In genomic region chr13:94037313-94038051, GRCm38 (mm10) we compare ENCODE assay signal across 10 mouse cellular contexts. TPM values are rescaled to one million over a fixed set of nuclear protein-coding genes. Genes with fewer than 3 reads are reported as not detected.
DNase-seq lines count a peak whose midpoint lies in the region; ATAC-seq and TF ChIP-seq lines count a peak whose summit lies in the region.
"Had no signal": no experiment of that assay in that cellular context is flagged by ENCODE, and none has a peak within 500 bp of the region (broad histone marks: within the 10 kb centered on the region; RNA-seq: fewer than 3 reads in every experiment).

No protein-coding gene starts in this region.

- no peaks in the 10 kb centered on the region for H3K36me3 ChIP-seq in lung, embryonic 14.5 days (ENCODE audit: insufficient read depth)
- H3K36me3 ChIP-seq in forebrain, embryonic 15.5 days: no peaks in the 10 kb centered on the region
- H3K36me3 ChIP-seq in hindbrain, embryonic 15.5 days: no peaks in the 10 kb centered on the region

- H3K27me3 ChIP-seq in lung, embryonic 14.5 days (ENCODE audit: insufficient read depth, low read length): no peaks in the 10 kb centered on the region
- no peaks in the 10 kb centered on the region for H3K27me3 ChIP-seq in forebrain, embryonic 15.5 days
- no peaks in the 10 kb centered on the region for H3K27me3 ChIP-seq in hindbrain, embryonic 15.5 days

- H3K4me2 ChIP-seq in lung, embryonic 14.5 days: no peak overlapping the region
- H3K4me2 ChIP-seq in forebrain, embryonic 15.5 days (replicated peaks): peak overlapping the region; percentile 8
- no peak overlapping the region for H3K4me2 ChIP-seq in hindbrain, embryonic 15.5 days

- no peak overlapping the region for H3K9ac ChIP-seq in lung, embryonic 14.5 days
- H3K9ac ChIP-seq in forebrain, embryonic 15.5 days (replicated peaks): no peak overlapping the region
- H3K9ac ChIP-seq in hindbrain, embryonic 15.5 days: no peak overlapping the region

- no peaks in the 10 kb centered on the region for H3K9me3 ChIP-seq in lung, embryonic 14.5 days (ENCODE audit: low read depth, low read length)
- H3K9me3 ChIP-seq in forebrain, embryonic 15.5 days: no peaks in the 10 kb centered on the region
- no peaks in the 10 kb centered on the region for H3K9me3 ChIP-seq in hindbrain, embryonic 15.5 days

- peak; percentile 60; the same call in 1 of the 2 replicates for ATAC-seq in lung, embryonic 14.5 days (ENCODE audit: insufficient read depth)
- peak; percentile 84 for ATAC-seq in forebrain, embryonic 15.5 days (replicated peaks)
- ATAC-seq in hindbrain, embryonic 15.5 days (ENCODE audit: low FRiP score, low read depth): peak; percentile 23; the same call in 1 of the 2 replicates
- ATAC-seq: inflammation-experienced regulatory T-cells, adult 6 months had no signal

- TF ChIP-seq CTCF in lung, embryonic 14.5 days (IDR thresholded peaks at IDR 0.05; ENCODE audit: low read depth): no peak
- no peak for TF ChIP-seq CTCF in lung, adult 2 months (IDR thresholded peaks at IDR 0.05; ENCODE audit: insufficient read depth, low read length)

- peak; percentile 41 for DNase-seq in lung, embryonic 14.5 days
- no peak for DNase-seq in lung, adult 2 months
- DNase-seq in lung, postnatal 4 days: peak; percentile 41 to 43
- DNase-seq in thymus, postnatal 36 days: no peak
- DNase-seq in urinary bladder, postnatal 36 days (ENCODE audit: low spot score in 2 of 2): no peak
- DNase-seq in spleen, postnatal 4 days (ENCODE audit: low spot score in 2 of 2): no peak

- H3K4me3 ChIP-seq in lung, embryonic 14.5 days (ENCODE audit: low read depth, low read length): no peak overlapping the region
- no peak overlapping the region for H3K4me3 ChIP-seq in lung, adult 2 months (replicated peaks; ENCODE audit: extremely low read depth, low read depth, low read length)
- no peak overlapping the region for H3K4me3 ChIP-seq in forebrain, embryonic 15.5 days
- H3K4me3 ChIP-seq in hindbrain, embryonic 15.5 days: no peak overlapping the region

- H3K27ac ChIP-seq in lung, embryonic 14.5 days (ENCODE audit: low read depth): peak overlapping the region; percentile 78
- peak overlapping the region; percentile 71 for H3K27ac ChIP-seq in forebrain, embryonic 15.5 days (replicated peaks)
- H3K27ac ChIP-seq in hindbrain, embryonic 15.5 days (replicated peaks): peak overlapping the region; percentile 33; the same call in 1 of the 2 replicates
- H3K27ac ChIP-seq: macrophage had no signal

- H3K4me1 ChIP-seq in lung, embryonic 14.5 days (ENCODE audit: insufficient read depth): 0 out of 2 replicates have a peak, but pooled peaks cover 3% of the 10 kb centered on the region
- H3K4me1 ChIP-seq in lung, adult 2 months (ENCODE audit: control insufficient read depth, insufficient read depth, low read length): peaks cover 2% of the 10 kb centered on the region; the same call in 1 of the 2 replicates
- H3K4me1 ChIP-seq in forebrain, embryonic 15.5 days: peaks cover 16% of the 10 kb centered on the region
- H3K4me1 ChIP-seq in hindbrain, embryonic 15.5 days (replicated peaks): no peaks in the 10 kb centered on the region

- no peak for TF ChIP-seq POLR2A in lung, adult 2 months (IDR thresholded peaks at IDR 0.05; ENCODE audit: borderline replicate concordance, extremely low read depth, low read depth, low read length)

- WGBS in lung, embryonic 14.5 days: 28% methylated on average over 6 of the region's 6 CpGs
- 33% methylated on average over 6 of the region's 6 CpGs for WGBS in lung, adult 2 months
- 10% methylated on average over 6 of the region's 6 CpGs for WGBS in forebrain, embryonic 15.5 days
- 32% methylated on average over 6 of the region's 6 CpGs for WGBS in hindbrain, embryonic 15.5 days

RNA-seq across cellular contexts. Expression of gene Lhfpl2, which starts 20.1 kb away (rescaled TPM):
- 61.2 and 64.5 TPM in 2 replicates for polyA plus RNA-seq in lung, embryonic 14.5 days (2014; fragmentation: Nextera tagmentation; extraction: Ambion mirVana)
- 9.4 and 9.9 TPM in 2 replicates for polyA plus RNA-seq in lung, adult 2 months (2012; rRNA removed)
- 14.7 and 15.5 TPM in 2 replicates for polyA plus RNA-seq in forebrain, embryonic 15.5 days (2015; fragmentation: Nextera tagmentation; extraction: Ambion mirVana)
- 20.0 and 21.0 TPM in 2 replicates for polyA plus RNA-seq in hindbrain, embryonic 15.5 days (2015; fragmentation: Nextera tagmentation; extraction: Ambion mirVana)
- polyA plus RNA-seq: inflammation-experienced regulatory T-cells, adult 6 months had no signal

Comparison
In these comparisons a context has a peak if more than half of its experiments do, and no peak if none do; other contexts are left out.
1. DNase-seq: peak in lung, embryonic 14.5 days (single experiment) and lung, postnatal 4 days (2 of 2); none in lung, adult 2 months (single experiment), thymus, postnatal 36 days (0 of 2), urinary bladder, postnatal 36 days (0 of 2) and spleen, postnatal 4 days (0 of 2).
2. ATAC-seq: peak in every context shown above with its lines; median percentile 84 in forebrain, embryonic 15.5 days; 60 in lung, embryonic 14.5 days; 23 in hindbrain, embryonic 15.5 days.
3. Peak in every context shown above with its lines, with median percentiles within 50 percentile points of each other: H3K27ac ChIP-seq.